Mouse (Mus musculus) T-cell, adult 2 months (primary cell): ENCODE results near the gene Hist2h3b.

ENCODE experiments used
- DNase-seq: peaks from one replicate; pipeline ENCODE4 v3.0.0; 2022; ENCODE audit warnings: low spot score

Hist2h3b gene

DNA sequence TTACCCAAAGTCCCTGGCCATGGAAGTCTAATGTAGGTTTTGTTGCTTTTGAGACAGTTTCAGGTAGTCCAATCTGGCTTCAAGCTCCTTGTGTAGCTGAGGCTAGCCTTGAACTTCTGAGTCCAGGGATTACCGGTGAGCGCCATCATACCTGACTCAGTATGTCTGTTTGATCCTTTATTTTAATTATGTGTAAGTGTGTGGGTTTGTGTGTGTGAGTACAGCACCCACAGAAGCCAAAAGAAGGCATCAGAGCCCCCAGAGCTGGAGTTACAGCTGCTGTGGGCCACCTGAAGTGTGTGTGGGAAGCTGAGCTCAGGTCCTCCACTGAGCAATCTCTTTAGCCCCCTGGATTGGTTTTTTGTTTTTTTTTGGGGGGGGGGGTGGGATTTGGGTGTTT lies 31.1 kb downstream of the Hist2h3b start:
- DNase-seq = no peak

DNA sequence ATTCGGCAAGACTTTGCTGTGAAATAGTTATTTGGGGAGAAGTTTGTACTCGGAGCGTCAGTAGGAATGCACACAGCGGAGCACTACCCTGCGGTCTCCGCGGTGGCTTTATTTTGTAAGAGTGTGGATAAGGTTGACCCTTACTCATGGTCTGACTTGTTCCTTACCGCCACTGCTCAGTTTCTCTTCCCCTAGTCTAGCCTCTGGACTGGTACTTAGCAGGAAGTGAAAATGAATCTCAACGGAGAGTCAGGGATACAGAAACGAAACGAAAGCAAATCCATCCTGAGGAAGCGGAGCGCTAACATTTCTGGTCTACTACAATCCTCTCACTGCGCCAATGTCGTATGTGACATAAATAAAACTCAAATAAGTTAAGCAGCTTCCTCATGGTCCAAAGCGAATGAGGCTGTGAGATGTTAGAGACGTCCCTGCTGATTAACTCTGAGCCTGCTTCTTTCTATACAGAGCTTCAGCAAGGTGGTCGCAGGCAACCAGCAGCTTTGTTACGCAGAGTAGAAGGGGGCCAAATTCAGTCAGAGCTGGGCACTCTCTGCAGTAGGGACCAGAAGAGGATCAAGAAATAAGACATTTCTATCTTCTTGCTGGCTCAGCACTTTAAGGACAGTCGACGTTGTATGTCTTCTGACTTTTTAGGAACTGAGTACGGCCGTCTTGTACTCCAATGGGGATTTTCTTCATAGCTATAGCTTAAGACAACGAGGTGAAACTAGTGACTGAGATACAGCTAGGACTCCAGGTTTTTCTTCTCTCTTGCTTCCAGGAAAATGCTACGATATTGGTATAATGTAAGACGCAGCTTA lies 32.5 kb downstream of the Hist2h3b start:
- DNase-seq = no peak

GRCm38 (mm10) chr3:96302076-96302475 lies 33.6 kb downstream of the Hist2h3b start:
- DNase-seq = no peak

GRCm38 (mm10) chr3:96306506-96306905 lies 38.1 kb downstream of the Hist2h3b start:
- peak; percentile 25 for DNase-seq

- DNase-seq = peak; percentile 42
These were observed 41.0 kb downstream of the Hist2h3b start for GRCm38 (mm10) chr3:96309441-96309840.

DNA sequence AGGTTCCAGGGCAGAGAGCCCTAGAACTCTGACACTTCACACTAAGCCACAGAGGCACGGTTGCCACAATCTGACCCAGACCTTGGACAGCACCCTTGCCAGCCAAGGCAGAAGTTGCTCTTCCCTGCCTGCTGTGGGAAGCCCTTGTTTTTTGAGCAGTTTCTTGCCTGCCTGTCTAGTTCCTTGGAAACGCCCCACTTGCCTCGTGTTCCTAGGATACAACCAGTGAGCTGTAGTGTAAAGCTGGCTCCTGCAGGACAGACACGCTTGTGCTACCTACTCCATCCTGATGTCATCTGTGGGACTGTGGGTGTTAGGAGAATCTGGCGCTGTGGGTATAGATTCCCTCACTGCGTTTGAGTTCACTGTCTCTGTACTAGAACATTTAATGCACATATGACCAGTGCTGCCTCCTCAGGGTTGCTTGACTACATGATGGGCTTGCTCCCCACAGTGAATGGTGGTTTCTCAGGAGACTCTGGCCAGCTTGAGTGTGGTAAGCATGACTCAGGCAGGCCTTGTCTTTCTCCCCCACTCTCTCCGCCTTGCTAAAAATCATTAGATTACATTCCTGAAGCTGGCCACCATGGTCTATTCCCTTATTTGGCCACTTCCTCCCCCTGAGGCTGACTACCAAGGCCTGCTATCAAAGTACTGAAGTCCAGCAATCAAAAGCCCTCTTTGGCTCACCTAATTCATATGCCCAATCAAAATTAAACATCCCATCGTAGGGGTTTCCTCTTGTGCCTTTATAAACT lies 44.1 kb downstream of the Hist2h3b start:
- DNase-seq = no peak
